Mouse (Mus musculus): Measurements from ENCODE around the gene Ccdc42.

The Ccdc42 gene

GRCm38 (mm10) chr11:68586721-68587120, at the start of gene Ccdc42:
Gene Ccdc42 (plus strand): TSS chr11:68587021.
- in situ Hi-C loops (cut with MboI, MseI), result loop anchor here (5.0 kb wide), 1 partner anchor 146 kb away; no protein-coding TSS in a partner anchor

GRCm38 (mm10) chr11:68539621-68540020, 47.2 kb upstream of the Ccdc42 start:
- in situ Hi-C loops (cut with MboI, MseI), result no loop called here

- in situ Hi-C loops (cut with MboI, MseI), result no loop called here
These were observed 42.3 kb upstream of the Ccdc42 start for GRCm38 (mm10) chr11:68544554-68544953.

- in situ Hi-C loops (cut with MboI, MseI), result no loop called here
These were observed 41.6 kb upstream of the Ccdc42 start for GRCm38 (mm10) chr11:68545172-68545571.

DNA sequence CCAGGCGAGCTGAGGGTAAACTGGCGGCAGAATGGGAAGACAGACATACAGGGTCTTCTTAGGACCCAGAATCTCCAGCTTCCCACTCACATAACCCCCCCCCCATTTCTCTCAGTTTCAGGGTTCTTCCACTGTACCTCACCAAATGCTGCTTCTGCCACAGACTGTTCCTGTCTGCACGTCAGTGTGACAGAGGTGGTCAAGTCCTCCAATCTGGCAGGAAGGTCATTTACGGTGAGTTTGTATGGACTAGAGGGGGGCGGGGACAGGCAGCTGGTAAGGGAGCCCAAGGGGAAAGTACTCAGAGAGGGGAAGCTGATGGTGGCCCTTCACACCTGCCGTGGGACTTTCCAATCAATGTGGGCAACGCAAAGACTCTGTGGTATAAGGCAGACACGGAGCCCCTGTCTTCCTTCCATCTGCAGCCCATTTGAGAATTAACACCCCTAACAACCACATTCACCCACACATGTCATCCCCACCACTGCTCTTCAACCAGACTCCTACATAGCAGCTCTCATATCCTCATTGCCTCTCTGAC, 41.1 kb upstream of the Ccdc42 start:
- in situ Hi-C loops (cut with MboI, MseI), result no loop called here

DNA sequence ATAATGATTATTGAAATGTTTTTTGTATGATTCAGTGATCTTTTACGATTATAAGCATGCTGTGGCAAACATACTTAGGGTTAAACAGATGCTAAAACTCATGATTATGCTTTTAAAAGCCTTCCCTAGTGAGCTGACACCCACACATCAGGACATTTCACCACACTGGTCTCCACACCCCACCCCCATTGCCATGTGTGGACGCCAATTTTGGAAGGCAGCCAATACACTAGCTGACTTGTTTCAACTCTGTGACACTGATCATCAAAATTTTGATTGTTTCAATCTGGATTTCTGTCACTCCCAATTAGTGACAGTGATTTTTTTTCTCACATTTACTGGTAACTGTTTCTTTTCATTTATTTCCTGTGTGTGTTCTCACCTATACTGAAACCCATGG, 39.3 kb upstream of the Ccdc42 start:
- in situ Hi-C loops (cut with MboI, MseI), result no loop called here

- in situ Hi-C loops (cut with MboI, MseI), result no loop called here
These were observed 37.2 kb upstream of the Ccdc42 start for GRCm38 (mm10) chr11:68549597-68549996.

- in situ Hi-C loops (cut with MboI, MseI), result no loop called here
These were observed 36.5 kb upstream of the Ccdc42 start for GRCm38 (mm10) chr11:68550358-68550757.

- in situ Hi-C loops (cut with MboI, MseI), result no loop called here
These were observed 32.8 kb upstream of the Ccdc42 start for GRCm38 (mm10) chr11:68553981-68554471.

- in situ Hi-C loops (cut with MboI, MseI), result loop anchor here (5.0 kb wide), 2 partner anchors 74 to 139 kb away; no protein-coding TSS in a partner anchor
These were observed 30.8 kb upstream of the Ccdc42 start, which contains the start of gene Mfsd6l for GRCm38 (mm10) chr11:68555918-68556584. Gene Mfsd6l (plus strand): TSS chr11:68556186.

DNA sequence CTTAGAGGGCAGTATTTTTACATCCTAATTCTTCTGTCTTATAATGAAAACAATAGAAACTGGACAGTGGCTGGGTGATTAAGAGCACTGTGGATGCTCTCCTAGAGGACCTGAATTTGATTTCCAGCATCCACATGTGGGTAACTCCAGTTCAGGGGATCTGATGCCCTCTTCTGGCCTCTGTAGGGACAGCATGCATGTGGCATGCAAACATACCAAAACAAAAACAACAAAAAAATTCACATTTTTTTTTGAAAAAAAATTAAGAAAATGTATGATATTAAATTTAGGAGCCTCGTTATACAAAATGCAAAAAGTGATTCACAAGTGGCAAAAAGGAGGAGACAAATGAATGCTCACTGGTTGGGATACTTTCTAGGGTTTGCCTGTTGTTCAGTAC, 27.3 kb upstream of the Ccdc42 start:
- in situ Hi-C loops (cut with MboI, MseI), result loop anchor here (5.0 kb wide), 2 partner anchors 77 to 142 kb away; no protein-coding TSS in a partner anchor

GRCm38 (mm10) chr11:68561957-68562950, 24.6 kb upstream of the Ccdc42 start:
- in situ Hi-C loops (cut with MboI, MseI), result loop anchor here (10.0 kb wide), 1 partner anchor 243 kb away; no protein-coding TSS in a partner anchor

DNA sequence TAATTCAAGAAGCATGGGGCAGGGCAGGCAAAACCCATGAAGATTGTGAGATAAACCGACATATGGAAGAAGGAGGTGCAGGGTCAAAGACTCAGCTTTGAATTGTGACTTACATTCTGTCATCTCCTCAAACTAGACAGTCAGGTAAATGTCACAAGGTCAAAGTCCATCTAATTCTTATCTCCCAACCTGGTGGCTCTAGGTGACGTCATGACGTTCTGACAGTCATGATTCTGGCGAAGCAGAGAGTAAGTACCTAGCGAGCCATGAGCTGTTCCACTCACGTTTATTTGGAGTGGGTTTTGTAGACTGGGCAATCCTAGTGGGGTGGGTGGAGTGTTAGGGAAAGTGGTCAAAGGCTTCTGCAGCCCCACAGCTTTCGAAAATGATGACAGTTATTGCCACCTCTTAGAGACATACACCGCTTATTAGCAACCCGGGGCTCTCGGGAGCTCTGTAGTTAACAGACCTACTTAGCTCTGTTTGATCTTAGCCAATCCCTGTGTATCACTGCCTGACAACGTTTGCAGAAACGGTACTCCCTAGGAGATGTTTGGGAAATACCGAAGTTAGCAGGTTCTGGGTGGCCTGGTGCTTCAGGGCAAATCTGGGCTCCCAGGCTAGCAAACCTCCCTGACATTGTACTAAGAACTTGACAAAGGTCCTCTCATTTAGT, 22.3 kb upstream of the Ccdc42 start:
- in situ Hi-C loops (cut with MboI, MseI), result loop anchor here (10.0 kb wide), 1 partner anchor 240 kb away; no protein-coding TSS in a partner anchor

GRCm38 (mm10) chr11:68565032-68565429, 21.8 kb upstream of the Ccdc42 start:
- in situ Hi-C loops (cut with MboI, MseI), result loop anchor here (10.0 kb wide), 1 partner anchor 240 kb away; no protein-coding TSS in a partner anchor

GRCm38 (mm10) chr11:68566447-68567059, 20.3 kb upstream of the Ccdc42 start:
- in situ Hi-C loops (cut with MboI, MseI), result loop anchor here (10.0 kb wide), 1 partner anchor 238 kb away; no protein-coding TSS in a partner anchor

- in situ Hi-C loops (cut with MboI, MseI), result no loop called here
These were observed 16.0 kb upstream of the Ccdc42 start for GRCm38 (mm10) chr11:68570861-68571260.

DNA sequence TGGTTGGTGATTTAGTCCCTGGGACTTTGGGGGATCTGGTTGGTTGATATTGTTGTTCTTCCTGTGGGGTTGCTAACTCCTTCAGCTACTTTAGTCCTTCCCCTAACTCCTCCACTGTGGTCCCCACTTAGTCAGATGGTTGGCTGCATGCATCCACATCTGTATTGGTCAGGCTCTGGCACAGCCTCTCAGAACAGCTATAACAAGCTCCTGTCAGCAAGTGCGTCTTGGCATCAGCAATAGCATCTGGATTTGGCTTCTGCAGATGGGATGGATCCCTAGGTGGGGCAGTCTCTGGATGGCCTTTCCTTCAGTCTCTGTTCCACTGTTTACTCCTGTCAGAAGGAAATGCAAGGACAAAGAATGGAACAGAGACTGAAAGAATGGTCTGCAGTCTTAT, 9.7 kb upstream of the Ccdc42 start:
- in situ Hi-C loops (cut with MboI, MseI), result no loop called here

DNA sequence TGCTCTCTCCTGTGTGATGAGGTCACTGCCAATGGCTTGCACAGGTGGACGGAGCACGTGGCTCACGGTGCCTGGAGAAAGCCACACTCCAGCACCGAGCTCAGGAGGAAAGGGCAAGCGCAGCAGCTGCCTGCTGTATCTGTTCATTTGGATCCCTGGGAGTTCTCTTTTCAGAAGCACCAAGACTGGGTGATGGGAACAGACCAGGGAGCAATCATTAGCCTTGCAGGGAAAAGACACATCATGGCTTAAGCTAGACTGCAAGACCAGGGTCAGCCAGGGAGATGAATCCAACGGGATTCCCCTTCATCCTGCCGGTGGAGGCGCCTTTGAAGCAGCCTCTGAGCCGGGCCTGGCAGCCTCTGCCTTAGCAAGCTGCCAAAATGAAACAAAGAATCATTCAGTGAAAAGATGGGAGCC, 7.3 kb upstream of the Ccdc42 start:
- in situ Hi-C loops (cut with MboI, MseI), result no loop called here

DNA sequence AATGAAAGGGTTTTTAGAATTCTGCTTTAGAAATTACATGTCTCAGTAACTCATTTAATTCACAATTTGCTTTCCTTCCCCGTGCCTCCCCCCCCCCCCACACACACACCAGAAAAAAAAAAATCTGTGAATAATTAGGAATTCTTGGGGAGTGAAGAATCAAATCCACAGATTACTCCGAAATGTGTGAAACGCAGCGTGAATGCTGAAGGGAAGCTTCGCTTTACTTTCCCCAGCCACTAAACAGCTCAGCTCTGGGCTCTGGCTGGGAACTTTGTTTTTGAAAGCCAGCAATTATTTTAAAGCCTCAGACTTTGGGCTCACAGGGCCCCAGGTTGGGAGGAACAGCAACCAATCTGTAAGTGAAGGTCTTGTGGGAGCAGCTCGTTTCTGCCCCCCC, 6.3 kb upstream of the Ccdc42 start:
- in situ Hi-C loops (cut with MboI, MseI), result no loop called here

DNA sequence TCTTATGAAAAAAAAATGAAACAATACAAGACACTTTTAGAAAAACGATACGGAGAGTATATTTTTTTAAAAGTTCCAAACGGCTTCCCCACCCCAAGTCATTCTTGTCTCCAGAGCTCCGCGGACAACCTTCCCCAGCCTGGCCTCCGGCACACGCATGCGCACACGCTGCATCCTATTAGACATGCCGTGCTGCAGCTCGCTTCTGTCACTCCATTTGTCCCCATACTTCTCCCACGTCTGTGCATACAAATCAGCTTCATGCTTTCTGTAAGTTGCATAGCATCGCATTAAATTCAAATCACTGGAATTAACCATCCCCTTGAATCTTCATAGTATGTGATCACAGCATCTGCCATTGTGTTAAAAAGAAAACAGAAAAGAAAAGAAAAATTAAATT, 3.6 kb upstream of the Ccdc42 start:
- in situ Hi-C loops (cut with MboI, MseI), result no loop called here
